Mouse (Mus musculus) cerebellum, postnatal 4 days (tissue): ENCODE measurements around the gene Cdc14b.

ENCODE experiments used
- DNase-seq, 2 experiments: peaks; one replicate each; pipeline ENCODE4 v3.0.0; 2022; ENCODE audit warnings: low spot score in 2 of 2, mixed read lengths in 1 of 2

Gene Cdc14b

DNA sequence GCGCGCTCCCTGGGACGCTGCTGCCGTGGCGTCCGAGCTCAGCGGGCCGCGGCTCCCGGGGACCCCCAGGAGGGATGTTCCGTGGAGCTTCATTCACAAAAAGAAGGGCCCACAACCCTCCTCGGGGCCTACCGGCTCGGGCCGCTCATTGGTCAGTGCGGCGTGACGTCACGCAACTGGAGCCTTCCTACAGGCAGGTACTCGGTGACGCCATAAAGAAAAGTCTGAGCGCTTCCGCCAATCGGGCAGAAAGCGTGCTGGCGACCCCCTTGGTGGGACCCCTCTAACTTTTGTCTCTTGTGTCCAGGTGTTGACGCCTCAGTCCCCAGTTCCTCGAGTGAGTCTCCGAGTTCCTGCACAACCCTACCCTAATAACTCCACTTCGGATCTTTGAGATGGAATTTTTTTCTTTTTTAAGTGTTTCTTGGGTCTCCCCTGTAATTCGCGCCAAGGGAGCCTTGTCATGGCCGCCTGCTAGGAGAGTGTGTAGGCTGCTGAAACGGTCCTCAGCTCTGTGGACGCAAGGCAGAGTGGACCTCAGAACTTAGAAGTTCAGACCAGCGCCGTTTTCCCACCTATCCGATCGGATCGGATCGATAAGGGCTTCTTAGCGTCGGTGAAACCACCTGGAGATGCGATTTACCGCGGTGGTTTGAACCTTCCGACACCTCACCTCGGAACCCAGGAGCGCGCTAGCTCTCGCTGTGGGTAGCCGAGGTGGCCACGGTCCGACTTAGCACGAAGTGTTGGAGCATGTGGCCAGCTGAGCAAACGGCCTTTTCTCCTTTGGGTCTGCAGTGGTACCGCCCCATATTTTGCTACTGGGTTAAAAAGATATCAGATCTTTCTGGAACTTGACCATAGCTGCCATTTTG, at the start of gene Cdc14b:
Gene Cdc14b (minus strand): TSS at position 412 of the 875 bp plus-strand sequence.
- peak; percentile 36 to 55 for DNase-seq

DNA sequence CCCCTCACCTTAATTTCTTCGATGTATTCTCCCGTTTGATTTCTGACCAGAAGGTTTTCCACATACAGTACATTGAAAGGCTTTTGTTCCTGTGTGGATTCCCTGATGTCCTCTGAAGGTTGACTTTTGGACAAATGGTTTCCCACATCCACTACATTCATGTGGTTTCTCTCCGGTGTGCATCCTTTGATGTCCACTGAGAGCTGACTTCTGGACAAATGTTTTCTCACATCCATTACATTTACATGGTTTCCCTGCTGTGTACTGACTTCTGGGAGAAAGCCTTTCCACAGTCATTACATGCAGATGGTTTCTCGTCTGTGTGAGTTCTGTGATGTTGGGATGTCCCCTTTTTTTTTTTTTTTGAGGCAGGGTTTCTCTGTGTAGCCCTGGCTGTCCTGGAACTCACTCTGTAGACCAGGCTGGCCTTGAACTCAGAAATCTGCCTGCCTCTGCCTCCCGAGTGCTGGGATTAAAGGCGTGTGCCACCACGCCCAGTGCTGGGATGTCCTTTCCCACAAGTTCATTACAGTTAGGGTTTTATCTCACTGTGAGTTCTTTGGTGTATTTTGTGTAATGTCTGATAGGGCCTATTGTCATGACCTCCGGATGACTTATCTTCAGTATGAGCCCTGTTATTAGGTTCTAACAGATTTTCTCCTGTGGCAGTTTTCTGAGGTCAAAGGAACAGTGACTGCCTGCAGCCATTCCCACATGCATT, 47.6 kb upstream of the Cdc14b start:
- no peak for DNase-seq

DNA sequence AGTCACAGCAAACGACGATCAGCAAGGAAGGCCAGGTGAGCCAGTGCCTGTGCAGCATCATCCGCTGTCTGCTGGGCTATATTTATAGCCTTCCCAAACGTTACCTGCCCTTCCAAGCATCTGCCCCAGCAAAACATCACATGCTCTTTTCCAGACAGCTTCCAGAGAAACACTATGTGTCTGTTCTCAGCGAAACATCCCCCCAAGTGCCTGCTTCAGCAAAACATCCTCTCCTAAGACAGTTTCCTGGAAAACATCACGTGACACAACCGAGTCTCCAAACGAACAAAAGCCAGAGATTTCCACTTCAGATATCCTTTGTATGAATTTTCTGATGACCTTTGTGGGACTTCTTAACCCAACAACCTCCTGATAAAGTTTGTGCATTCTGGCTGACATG, 45.2 kb upstream of the Cdc14b start:
- DNase-seq = no peak

DNA sequence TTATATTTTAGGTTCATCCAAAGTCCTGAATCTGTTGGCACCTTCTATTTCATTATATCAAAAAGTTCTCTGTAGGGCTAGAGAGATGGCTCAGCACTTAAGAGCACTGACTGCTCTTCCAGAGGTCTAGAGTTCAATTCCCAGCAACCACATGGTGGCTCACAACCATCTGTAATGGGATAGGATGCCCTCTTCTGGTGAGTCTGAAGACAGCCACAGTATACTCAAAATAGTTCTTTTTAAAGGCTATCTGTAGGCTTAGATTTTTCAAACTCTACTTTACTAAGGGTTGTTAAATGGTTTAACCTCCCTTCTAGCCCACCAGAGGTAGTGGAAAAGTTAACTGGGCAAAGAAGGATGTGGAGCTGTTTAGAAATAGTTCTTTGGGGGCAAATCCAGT, 44.7 kb upstream of the Cdc14b start:
- no peak for DNase-seq

DNA sequence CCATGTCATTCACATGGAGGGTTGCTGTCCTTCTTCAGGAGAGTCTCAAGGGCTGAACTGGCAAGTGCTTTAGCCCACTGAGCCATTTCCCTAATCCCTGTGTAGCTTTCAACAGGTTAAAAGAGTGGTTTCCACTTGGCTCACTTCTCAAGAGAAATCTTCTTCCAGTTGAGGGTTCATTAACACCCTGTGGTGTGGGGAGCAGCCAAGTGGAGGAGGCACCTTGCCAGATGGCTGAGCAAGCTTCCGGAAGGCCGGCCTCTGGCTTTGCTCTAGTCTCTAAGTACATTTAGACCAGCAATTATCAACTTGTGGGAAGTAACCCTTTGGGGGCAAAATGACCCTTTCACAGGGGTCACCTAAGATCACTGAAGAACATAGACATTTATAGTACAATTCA, 43.3 kb upstream of the Cdc14b start:
- DNase-seq = peak in 1 of 2 experiments; percentile 45

DNA sequence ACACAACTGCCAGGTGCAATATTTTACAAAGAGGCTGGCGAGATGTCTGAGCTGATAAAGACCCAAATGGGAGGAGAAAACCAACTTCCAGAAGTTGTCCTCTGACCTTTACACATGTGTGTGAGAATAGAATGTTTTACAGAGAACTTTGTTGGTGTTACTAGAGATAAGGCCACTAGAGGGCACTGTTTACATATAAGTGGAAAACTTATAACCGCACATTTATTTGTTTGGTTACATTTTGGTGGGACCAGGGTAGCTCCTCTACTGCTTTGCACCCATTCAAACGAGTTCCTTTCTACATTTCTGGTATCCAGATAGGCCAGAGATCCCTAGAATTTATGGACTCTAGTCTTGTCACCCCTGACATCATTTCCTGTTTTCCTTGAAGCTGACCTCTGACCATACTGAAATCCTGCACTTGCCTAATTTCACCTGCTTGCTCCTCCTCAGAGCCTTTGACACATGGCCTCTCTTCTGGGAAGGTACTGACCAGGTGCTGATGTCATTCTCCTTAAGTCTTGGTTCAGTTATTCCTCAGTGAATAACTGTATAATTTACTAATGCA, 40.5 kb upstream of the Cdc14b start:
- peak in 1 of 2 experiments; percentile 7 for DNase-seq

DNA sequence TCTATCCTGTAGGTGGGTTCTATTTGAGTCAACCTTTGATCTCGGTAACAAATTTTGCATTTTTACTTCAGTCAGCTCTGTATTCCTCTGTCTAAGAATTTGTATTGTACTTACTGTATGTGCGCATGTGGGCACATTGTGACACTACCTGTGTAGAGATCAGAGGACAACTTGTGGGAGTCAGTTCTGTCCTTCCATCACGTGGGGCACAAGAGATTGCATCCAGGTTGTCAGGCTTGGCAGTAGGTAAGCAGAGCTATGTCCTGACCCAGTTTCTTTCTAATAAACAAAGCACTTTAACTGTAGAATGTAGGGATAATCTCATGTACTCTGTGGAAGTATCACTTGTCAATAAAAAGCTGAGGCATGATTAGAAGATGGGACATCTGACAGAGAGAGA, 39.0 kb upstream of the Cdc14b start:
- DNase-seq = no peak

DNA sequence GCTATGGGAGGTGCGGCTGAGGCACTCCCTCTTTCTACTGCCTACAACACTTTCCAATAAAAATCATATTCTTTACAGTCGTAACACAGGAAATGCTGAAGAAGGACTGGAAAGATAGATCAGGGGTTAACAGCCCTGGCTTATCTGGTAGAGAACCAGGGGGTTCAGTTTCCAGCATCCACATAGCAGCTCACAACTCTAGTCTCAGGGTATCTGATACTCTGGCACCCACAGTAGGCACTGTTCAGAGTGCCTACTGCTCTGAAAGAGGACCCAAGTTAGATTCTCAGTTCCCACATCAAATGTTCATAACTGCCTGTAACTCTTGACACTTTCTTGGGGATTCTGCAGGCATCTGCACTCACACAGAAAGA, 37.8 kb upstream of the Cdc14b start:
- DNase-seq = no peak

DNA sequence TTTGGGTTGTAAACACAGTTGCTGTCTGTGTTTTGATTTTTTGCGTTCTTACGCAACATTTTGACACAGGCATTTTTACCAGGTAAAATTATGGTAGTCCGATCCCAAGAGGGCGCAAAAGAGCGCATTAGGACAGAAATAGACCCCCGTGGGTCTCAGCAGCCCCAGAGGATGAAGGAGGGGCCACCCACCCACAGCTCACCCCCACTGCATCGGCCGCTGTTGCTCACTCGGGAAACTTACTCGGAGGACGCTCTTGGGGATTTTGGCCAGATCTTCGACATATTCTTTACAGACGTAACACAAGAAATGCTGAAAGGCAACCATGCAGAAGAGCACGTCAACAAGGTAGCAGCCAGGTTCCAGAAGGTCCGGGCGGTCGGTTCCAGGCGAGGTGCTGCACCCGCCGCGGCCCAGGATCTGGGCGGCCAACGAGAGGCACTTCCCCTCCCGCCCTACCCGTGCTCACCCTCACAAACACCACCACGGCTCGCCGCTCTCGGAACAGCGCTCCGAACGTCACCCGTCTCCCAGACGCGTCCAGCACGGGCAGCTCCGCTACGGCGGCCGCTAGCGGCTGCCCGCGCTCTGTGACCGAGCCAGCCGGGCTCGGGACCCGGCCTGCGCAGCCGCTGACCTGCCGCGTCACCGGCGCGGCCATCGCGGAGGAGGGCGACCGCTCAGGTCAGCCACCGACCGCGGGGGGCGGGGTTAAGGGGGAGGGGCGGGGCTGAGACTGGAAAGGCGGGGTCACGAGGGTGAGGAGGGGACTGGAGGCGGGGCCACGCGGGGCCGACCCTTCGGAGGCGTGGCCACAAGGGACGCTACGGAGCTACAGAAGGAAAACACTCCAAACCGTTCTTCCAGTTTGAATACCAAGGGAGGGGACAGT, 37.2 kb upstream of the Cdc14b start, which contains the start of gene Aaed1:
Gene Aaed1 (minus strand): TSS at position 687 of the 892 bp plus-strand sequence.
- peak; percentile 83 to 96 for DNase-seq

DNA sequence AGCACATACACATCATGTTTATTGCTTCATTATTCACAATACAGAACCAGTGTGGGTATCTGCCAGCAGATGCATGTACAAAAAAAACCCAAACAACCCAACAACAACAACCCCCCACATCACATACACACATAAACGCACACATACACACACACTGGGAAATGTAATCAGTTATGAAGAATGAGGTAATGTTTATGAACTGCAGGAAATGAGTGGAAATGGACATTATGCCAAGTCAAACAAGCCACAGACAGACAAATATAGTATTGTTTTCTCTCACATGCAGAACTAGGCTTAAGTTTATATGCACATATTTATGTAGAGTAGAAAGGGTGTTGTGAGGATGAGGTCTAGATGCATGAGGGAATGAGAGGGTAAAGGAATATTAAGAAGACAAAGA, 36.2 kb upstream of the Cdc14b start:
- no peak for DNase-seq

DNA sequence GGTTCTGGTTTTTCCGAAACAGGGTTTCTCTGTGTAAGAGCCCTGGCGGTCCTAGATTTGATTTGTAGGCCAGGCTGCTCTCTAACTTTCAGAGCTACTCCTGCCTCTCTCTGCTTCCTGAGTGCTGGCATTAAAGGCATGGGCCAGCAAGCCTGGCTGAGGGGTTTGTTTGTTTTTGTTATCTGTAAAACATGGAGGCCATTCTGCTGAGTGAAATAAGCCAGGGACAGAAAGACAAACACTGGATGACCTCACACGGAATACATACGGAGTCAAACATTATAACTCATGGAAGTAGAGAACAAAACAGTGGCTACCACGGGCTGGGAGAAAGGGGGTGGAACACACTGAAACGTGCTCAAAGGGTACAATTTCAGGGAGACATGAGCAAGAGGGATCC, 35.5 kb upstream of the Cdc14b start:
- no peak for DNase-seq

DNA sequence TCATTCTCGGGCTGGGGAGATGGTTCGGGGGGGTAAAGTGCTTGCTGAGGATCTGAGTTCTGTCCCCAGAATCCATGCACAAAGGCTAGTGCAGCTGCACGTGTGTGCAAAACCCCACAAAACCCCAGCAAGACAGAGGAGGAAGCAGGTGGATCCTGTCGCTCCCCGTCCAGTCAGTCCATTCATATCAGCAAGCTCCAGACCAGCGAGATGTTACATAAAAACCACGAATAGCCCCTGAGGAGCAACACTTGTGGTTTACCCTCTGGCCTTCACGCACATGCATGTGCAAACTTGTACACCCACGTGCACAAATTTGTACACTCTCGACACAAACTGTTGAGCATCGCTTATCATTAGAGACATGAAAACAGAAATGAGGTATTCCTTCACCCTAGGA, 34.8 kb upstream of the Cdc14b start:
- DNase-seq = no peak

DNA sequence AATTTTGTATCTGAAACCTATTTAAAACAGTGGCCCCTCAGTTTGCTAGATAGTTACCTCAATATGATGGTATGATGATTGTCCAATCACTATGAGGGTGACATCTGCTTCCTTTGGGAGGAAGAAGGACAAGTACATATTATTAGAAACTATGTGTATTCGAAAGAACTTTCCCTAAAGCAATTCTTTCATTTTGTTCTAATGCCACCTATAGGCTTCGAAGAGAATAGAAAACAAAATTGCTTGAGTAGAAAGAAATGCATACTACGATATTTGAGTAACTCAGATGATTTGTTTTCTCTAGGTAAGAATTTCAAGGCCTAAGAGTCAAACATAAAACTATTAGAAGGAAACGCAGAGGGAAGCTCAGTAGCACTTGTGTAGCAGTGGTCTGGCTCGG, 33.9 kb upstream of the Cdc14b start:
- DNase-seq = no peak

DNA sequence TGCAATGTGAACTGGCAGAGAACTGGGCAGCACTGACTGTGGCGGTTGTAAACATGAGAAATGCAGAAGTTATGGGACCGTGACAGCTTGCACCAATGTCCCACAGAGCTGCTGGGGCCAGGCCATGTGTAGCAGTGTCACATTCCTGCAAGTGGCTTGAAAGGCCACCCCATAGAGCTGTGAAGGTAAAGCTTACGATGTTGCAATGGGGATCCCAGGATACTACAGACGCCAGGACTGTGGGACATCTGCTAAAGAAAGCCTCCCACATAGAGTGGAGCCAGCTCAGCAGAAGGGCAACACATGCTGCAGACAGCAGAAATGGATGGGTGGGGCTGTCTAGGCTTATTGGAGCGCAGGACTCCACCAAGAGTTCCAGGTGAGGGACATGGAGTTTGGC, 32.4 kb upstream of the Cdc14b start:
- DNase-seq = no peak

DNA sequence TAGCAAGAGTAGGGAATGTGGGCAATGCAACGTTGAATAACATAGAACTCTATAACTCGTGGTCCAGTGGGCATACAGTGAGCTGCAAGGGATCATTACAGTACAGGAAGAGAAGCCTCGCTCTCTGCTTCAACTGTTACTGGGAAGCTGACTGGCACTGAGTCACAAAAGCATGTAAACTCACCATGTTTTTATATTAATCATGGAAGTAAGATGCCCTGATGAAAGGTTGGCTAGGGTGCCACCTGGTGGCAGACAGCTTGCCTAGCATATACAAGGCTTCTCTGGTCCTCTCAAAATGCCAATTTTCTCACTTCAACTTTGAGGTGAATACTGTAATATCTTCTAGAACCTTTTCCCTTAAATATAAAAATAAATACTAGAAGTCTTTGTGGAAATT, 31.0 kb upstream of the Cdc14b start:
- peak in 1 of 2 experiments; percentile 50 for DNase-seq

DNA sequence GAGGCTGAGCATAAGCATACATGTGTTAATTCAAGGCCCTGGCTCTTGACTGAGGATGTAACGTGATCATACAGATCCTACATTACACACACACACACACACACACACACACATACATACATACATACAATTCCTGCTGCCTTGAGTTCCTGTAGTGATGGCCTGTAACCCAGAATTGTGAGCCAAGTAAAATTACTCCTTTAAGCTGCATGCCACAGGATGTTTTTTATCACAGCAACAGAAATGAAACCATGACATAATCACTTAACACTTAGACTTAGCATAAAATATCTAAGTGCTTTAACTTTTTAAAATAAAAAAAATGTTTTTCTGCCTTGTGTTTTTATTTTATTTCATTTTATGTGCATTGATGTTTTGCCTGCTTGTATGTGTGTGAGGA, 24.0 kb upstream of the Cdc14b start:
- no peak for DNase-seq

DNA sequence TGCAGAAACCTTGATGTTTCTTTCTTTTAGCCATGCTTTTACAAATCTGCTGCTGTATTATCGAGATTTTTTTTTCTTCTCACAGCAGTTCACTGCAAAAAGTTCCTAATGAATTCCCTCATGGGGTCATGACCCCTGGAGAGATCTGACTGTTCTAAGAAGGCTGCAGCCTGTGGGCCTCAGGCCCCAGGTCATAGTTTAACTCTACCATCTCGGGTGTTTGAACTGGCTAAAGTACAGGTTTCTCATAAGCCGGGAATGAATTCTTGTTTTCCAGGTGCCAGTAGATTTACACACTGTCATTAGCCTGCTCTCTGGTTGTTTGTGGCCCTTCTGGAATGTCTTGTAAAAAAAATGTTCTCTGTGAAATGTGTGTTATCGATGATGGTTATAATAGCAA, 11.7 kb upstream of the Cdc14b start:
- no peak for DNase-seq

DNA sequence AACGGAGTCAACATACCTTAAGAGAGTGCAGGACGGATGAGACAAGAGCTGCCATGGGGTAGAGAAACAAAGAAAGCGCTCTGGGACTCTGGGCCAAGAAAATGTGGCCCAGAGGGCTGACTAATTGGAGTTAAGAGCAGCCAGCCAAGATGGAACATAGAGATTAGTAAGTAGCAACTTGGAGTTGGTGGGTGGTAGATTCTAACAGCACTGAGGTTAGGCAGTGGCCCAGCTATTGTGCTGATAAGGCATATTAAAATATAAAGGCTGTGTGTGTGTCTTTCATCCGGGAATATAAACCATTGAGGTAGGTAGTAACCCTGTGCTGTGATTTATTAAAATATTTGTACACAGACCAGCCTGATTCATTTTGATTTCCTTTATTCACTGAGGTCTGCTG, 11.2 kb upstream of the Cdc14b start:
- DNase-seq = no peak

DNA sequence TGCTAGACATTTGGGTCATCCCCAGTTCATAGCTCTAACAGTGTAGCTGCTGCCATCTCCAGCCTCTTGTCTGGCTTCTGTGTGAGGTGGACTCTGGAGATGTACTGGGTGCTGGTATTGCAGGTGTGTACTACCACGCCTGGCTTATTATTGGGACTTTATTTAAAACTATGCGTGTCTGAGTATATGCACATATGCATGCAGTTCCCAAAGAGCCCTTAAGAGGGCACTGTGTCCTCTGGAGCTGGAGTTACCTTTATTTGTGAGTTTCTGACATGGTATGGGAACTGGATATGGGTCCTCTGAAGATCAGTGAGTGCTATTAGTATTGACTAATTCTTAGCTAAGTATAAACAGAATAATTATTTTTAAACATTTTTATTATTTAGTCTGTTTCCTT, 9.6 kb upstream of the Cdc14b start:
- DNase-seq = no peak

DNA sequence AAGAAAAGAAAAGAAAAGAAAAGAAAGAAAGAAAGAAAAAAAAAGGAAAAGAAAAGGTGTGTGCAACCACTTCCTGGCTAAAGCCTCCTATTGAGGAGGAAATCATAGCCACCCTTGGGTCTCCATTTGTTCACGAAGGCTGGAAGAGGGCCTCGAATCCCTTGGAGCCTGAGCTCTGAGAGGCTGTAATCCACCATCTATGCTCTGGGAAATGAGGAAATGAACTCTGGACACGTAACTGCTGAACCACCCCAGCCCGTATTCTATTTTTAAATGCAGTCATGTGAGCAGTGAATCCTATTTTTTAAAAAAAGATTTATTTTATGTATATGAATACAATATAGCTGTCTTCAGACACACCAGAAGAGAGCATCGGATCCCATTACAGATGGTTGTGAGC, 5.8 kb upstream of the Cdc14b start:
- no peak for DNase-seq

DNA sequence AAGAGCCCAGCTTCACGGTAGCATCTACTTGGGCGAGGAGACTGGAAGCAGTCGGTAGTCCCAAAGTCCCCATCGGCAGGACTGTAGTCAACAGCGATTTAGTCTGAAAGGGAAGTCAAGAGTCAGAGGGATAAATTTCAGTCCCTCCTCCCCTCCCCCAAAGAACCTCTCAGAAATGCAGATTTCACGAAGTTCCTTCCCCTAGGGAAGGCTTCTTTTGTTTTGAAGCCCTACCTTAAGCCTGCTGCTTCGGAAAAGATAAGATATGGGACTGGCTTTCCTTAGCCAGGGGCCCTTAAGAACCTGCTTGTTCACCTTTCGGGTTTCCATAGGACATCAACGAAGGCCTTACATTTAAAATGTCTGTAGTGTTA, 651 bp upstream of the Cdc14b start:
- DNase-seq = no peak
